Mouse (Mus musculus) CH12.LX (cell line): ENCODE data around the gene Stmn1. TPM values are rescaled to one million over a fixed set of nuclear protein-coding genes. Genes with fewer than 3 reads are reported as not detected.

Experiments used
- DNase-seq: peaks from one replicate; pipeline ENCODE4 v3.0.0-alpha.2; 2013; ENCODE audit errors: extremely low read depth
- H3K27ac ChIP-seq: 2 replicates; pipeline ENCODE4 v1.5.1; 2012; ENCODE audit warnings: low read depth, mild to moderate bottlenecking, control low read depth, moderate library complexity; ENCODE audit not compliant: insufficient read depth
- H3K27me3 ChIP-seq: replicated peaks from 2 replicates; pipeline ENCODE3; 2012; ENCODE audit warnings: inconsistent platforms
- H3K36me3 ChIP-seq, 2 experiments: replicated peaks in 1 of 2; 2 replicates each; pipeline versions ENCODE3 to v1.6.1; 2012; ENCODE audit warnings: inconsistent platforms in 1 of 2, low read length in 1 of 2, mild to moderate bottlenecking in 1 of 2, mixed read lengths in 1 of 2, moderate library complexity in 1 of 2; ENCODE audit not compliant: control insufficient read depth in 1 of 2, insufficient read depth in 1 of 2
- H3K4me1 ChIP-seq, 2 experiments: 2 replicates each; pipeline ENCODE4 v1.6.1; 2012; ENCODE audit warnings: inconsistent platforms in 1 of 2, moderate library complexity in 1 of 2; ENCODE audit not compliant: insufficient read depth in 2 of 2, control insufficient read depth in 1 of 2
- H3K4me2 ChIP-seq: 2 replicates; pipeline ENCODE4 v1.6.1; 2012; ENCODE audit warnings: low read depth, mild to moderate bottlenecking, control low read depth; ENCODE audit not compliant: poor library complexity, insufficient read depth, severe bottlenecking
- H3K4me3 ChIP-seq, 3 experiments: fragments of 150-350 bp in 1 of 3; sonication (generic) in 1 of 3; replicated peaks in 1 of 3; 2 replicates each; pipeline versions ENCODE3 to v1.5.1; 2011 to 2012; ENCODE audit warnings: low read depth in 2 of 3, low read length in 2 of 3, mild to moderate bottlenecking in 2 of 3, moderate library complexity in 2 of 3, control low read depth in 1 of 3, improper control_type of control experiment in 1 of 3, inconsistent platforms in 1 of 3, mixed read lengths in 1 of 3; ENCODE audit not compliant: poor library complexity in 1 of 3
- H3K79me2 ChIP-seq: replicated peaks from 2 replicates; pipeline ENCODE4 v1.6.1; 2012; ENCODE audit warnings: mild to moderate bottlenecking, moderate library complexity; ENCODE audit not compliant: control insufficient read depth, poor library complexity, insufficient read depth, severe bottlenecking; ENCODE audit errors: extremely low read depth
- H3K9ac ChIP-seq: 2 replicates; pipeline ENCODE4 v1.6.1; 2012; ENCODE audit warnings: low read depth, mild to moderate bottlenecking, control low read depth, moderate library complexity; ENCODE audit not compliant: insufficient read depth
- H3K9me3 ChIP-seq: replicated peaks from 2 replicates; pipeline ENCODE3; 2012; ENCODE audit warnings: low read length, inconsistent platforms, mixed read lengths
- CHD2 ChIP-seq: IDR thresholded peaks from 2 replicates; pipeline ENCODE4 v1.6.1; 2011; ENCODE audit warnings: low read length, improper control_type of control experiment
- CTCF ChIP-seq, 2 experiments: IDR thresholded peaks in 1 of 2; conservative IDR thresholded peaks in 1 of 2; 2 replicates each; pipeline ENCODE4 v1.5.1; 2011 to 2012; ENCODE audit warnings: low read depth in 2 of 2, low read length in 2 of 2, improper control_type of control experiment in 1 of 2, inconsistent platforms in 1 of 2, mild to moderate bottlenecking in 1 of 2, moderate library complexity in 1 of 2
- E2F4 ChIP-seq: IDR thresholded peaks from 2 replicates; pipeline ENCODE4 v1.6.1; 2011; ENCODE audit warnings: low read depth, low read length, improper control_type of control experiment; ENCODE audit not compliant: insufficient replicate concordance
- ELF1 ChIP-seq: IDR thresholded peaks from 2 replicates; pipeline ENCODE4 v1.6.1; 2014; ENCODE audit warnings: low read depth, mild to moderate bottlenecking, inconsistent platforms, low read length, improper control_type of control experiment
- JUN ChIP-seq: IDR thresholded peaks from 2 replicates; pipeline ENCODE4 v1.6.1; 2011; ENCODE audit warnings: low read depth, mild to moderate bottlenecking, low read length, improper control_type of control experiment, moderate library complexity; ENCODE audit not compliant: insufficient read depth
- JUND ChIP-seq: conservative IDR thresholded peaks from 2 replicates; pipeline ENCODE4 v1.6.1; 2011; ENCODE audit warnings: low read depth, low read length, improper control_type of control experiment
- KAT2A ChIP-seq: IDR thresholded peaks from 2 replicates; pipeline ENCODE4 v1.6.1; 2012; ENCODE audit warnings: low read length, improper control_type of control experiment, inconsistent platforms; ENCODE audit not compliant: insufficient replicate concordance
- MAFK ChIP-seq: IDR thresholded peaks from 2 replicates; pipeline ENCODE4 v1.6.1; 2011; ENCODE audit warnings: low read length, improper control_type of control experiment; ENCODE audit not compliant: insufficient replicate concordance
- MAX ChIP-seq: IDR thresholded peaks from 2 replicates; pipeline ENCODE4 v1.6.1; 2011; ENCODE audit warnings: low read length, improper control_type of control experiment
- MAZ ChIP-seq: IDR thresholded peaks from 2 replicates; pipeline ENCODE4 v1.6.1; 2012; ENCODE audit warnings: low read depth, mild to moderate bottlenecking, inconsistent platforms, low read length, improper control_type of control experiment, moderate library complexity
- MEF2A ChIP-seq: IDR thresholded peaks from 2 replicates; pipeline ENCODE4 v1.6.1; 2014; ENCODE audit warnings: low read depth, mild to moderate bottlenecking, inconsistent platforms, low read length, improper control_type of control experiment, borderline replicate concordance
- MXI1 ChIP-seq: IDR thresholded peaks from 2 replicates; pipeline ENCODE4 v1.6.1; 2011; ENCODE audit warnings: mild to moderate bottlenecking, low read depth, low read length, improper control_type of control experiment
- MYC ChIP-seq: IDR thresholded peaks from 2 replicates; pipeline ENCODE4 v1.6.1; 2011; ENCODE audit warnings: low read depth, mild to moderate bottlenecking, improper control_type of control experiment, low read length
- NELFE ChIP-seq: IDR thresholded peaks from 2 replicates; pipeline ENCODE4 v1.6.1; 2011; ENCODE audit warnings: low read depth, low read length, improper control_type of control experiment
- NRF1 ChIP-seq: IDR thresholded peaks from 2 replicates; pipeline ENCODE4 v1.6.1; 2014; ENCODE audit warnings: low read depth, mild to moderate bottlenecking, inconsistent platforms, low read length, improper control_type of control experiment, moderate library complexity
- PAX5 ChIP-seq: IDR thresholded peaks from 2 replicates; pipeline ENCODE4 v1.6.1; 2012; ENCODE audit warnings: low read length, inconsistent platforms, mixed read lengths
- POLR2AphosphoS2 ChIP-seq: IDR thresholded peaks from 2 replicates; pipeline ENCODE4 v1.6.1; 2011; ENCODE audit warnings: low read depth, low read length, improper control_type of control experiment
- RAD21 ChIP-seq: IDR thresholded peaks from 2 replicates; pipeline ENCODE4 v1.6.1; 2011; ENCODE audit warnings: low read depth, mild to moderate bottlenecking, low read length, improper control_type of control experiment, moderate library complexity
- UBTF ChIP-seq: IDR thresholded peaks from 2 replicates; pipeline ENCODE4 v1.6.1; 2012; ENCODE audit warnings: low read depth, mild to moderate bottlenecking, inconsistent platforms, low read length, improper control_type of control experiment, moderate library complexity
- USF1 ChIP-seq: IDR thresholded peaks from 2 replicates; pipeline ENCODE4 v1.6.1; 2014; ENCODE audit warnings: low read depth, mild to moderate bottlenecking, inconsistent platforms, low read length, improper control_type of control experiment
- ZMIZ1 ChIP-seq: IDR thresholded peaks from 2 replicates; pipeline ENCODE4 v1.6.1; 2012; ENCODE audit warnings: low read depth, mild to moderate bottlenecking, inconsistent platforms, low read length, improper control_type of control experiment
- ZNF384 ChIP-seq: IDR thresholded peaks from 2 replicates; pipeline ENCODE4 v1.6.1; 2012; ENCODE audit warnings: low read depth, low read length, improper control_type of control experiment, inconsistent platforms
- dilution Hi-C: fragments of 300-500 bp; cut with MboI; formaldehyde crosslinking; loops from 2 replicates; pipeline ENCODE4 v1.14.3; 2020; ENCODE audit warnings: low sequenced_read_pairs; ENCODE audit not compliant: extremely low pct_unique_long_range_greater_than_20kb, extremely low pct_ligation_motif_present
- in situ Hi-C: fragments of 300-500 bp; cut with MboI; formaldehyde crosslinking; loops from 3 replicates; pipeline ENCODE4 v1.14.3; 2019; ENCODE audit warnings: low sequenced_read_pairs, low pct_ligation_motif_present, low pct_unique_long_range_greater_than_20kb, mixed read lengths
- polyA plus RNA-seq: library from polyadenylated mRNA; unstranded; fragments of >175 nt; gene quantifications from 2 replicates; pipeline ENCODE4 v1.2.1, GENCODE M21; 2012; ENCODE audit warnings: low read depth; ENCODE audit not compliant: insufficient read length
- total RNA-seq, 2 experiments: library from RNA; depleted of rRNA; stranded (reverse); fragments of 300-350 nt in 1 of 2; fragments of >200 nt in 1 of 2; gene quantifications; 2 replicates each; pipeline ENCODE4 v1.2.3; 2012 to 2014

The Stmn1 gene
- total and polyA plus RNA-seq, 3 experiments: 31.2 to 39.4 (median 34.7) TPM

- Histone ChIP-seq H3K79me2 (no peaks in the 10 kb centered on the region; the same call in 1 of the 2 replicates), H3K9ac (no peak overlapping the region), H3K4me2 (no peak overlapping the region), H3K36me3 (peaks cover 6 to 15% of the 10 kb centered on the region in 2 experiments), H3K27ac (no peak overlapping the region), H3K4me3 (no peak overlapping the region), H3K9me3 (peaks cover 2% of the 10 kb centered on the region), H3K27me3 (peaks cover 21% of the 10 kb centered on the region), H3K4me1 (peaks cover 3% of the 10 kb centered on the region in 2 experiments)
- TF ChIP-seq JUN (no peak), RAD21 (peak; percentile 36), CTCF (conservative IDR thresholded peaks at IDR 0.05 in 1 of 2, IDR thresholded peaks at IDR 0.05 in 1 of 2; ENCODE audit: low read depth in 2 of 2, low read length in 2 of 2) (peak in 1 of 2 experiments; percentile 50; a peak in 2 of 4 replicates)
- dilution Hi-C loops (no loop called here), in situ Hi-C loops (no loop called here)
- no peak for DNase-seq
Measured at GRCm38 (mm10) chr4:134471469-134471868, 3.3 kb downstream of the Stmn1 start.

- no peak for TF ChIP-seq MYC
- no peak for TF ChIP-seq UBTF
- no peak for TF ChIP-seq JUND
- no peak for TF ChIP-seq NRF1
- no peak for TF ChIP-seq MAFK
- TF ChIP-seq NELFE: no peak
- no peak for TF ChIP-seq RAD21
- no peak for TF ChIP-seq MXI1
- in situ Hi-C loops: no loop called here
- peaks cover 2% of the 10 kb centered on the region for H3K9me3 ChIP-seq
- no peak overlapping the region for H3K9ac ChIP-seq
- dilution Hi-C loops: no loop called here
- peaks cover 4% of the 10 kb centered on the region for H3K27me3 ChIP-seq
- no peak for DNase-seq
- H3K4me3 ChIP-seq: no peak overlapping the region
- peaks cover 5 to 14% of the 10 kb centered on the region in 2 experiments; a peak in 3 of 4 replicates for H3K4me1 ChIP-seq
- no peak overlapping the region for H3K4me2 ChIP-seq
- no peaks in the 10 kb centered on the region; the same call in 1 of the 2 replicates for H3K79me2 ChIP-seq
- H3K27ac ChIP-seq: no peak overlapping the region
- peaks cover 6 to 15% of the 10 kb centered on the region in 2 experiments for H3K36me3 ChIP-seq
Measured at GRCm38 (mm10) chr4:134473764-134474163, 5.6 kb downstream of the Stmn1 start.

GRCm38 (mm10) chr4:134474240-134474639, 6.1 kb downstream of the Stmn1 start:
- Histone ChIP-seq H3K36me3 (peaks cover 6 to 15% of the 10 kb centered on the region in 2 experiments), H3K9me3 (peaks cover 2% of the 10 kb centered on the region), H3K27ac (no peak overlapping the region), H3K4me1 (peaks cover 5 to 16% of the 10 kb centered on the region in 2 experiments; a peak in 3 of 4 replicates), H3K4me3 (no peak overlapping the region), H3K27me3 (peaks cover 9% of the 10 kb centered on the region), H3K9ac (no peak overlapping the region), H3K4me2 (no peak overlapping the region), H3K79me2 (no peaks in the 10 kb centered on the region; the same call in 1 of the 2 replicates)
- in situ Hi-C loops (no loop called here), dilution Hi-C loops (no loop called here)
- DNase-seq: no peak
- no peak for TF ChIP-seq CHD2
- no peak for TF ChIP-seq PAX5
- no peak for TF ChIP-seq POLR2AphosphoS2
- TF ChIP-seq E2F4: no peak
- TF ChIP-seq MAZ: no peak
- TF ChIP-seq MAX: no peak
- TF ChIP-seq ELF1: no peak
- no peak for TF ChIP-seq USF1
- TF ChIP-seq ZNF384: no peak
- TF ChIP-seq MEF2A: no peak
- no peak for TF ChIP-seq RAD21
- no peak for TF ChIP-seq ZMIZ1
- no peak for TF ChIP-seq UBTF
- TF ChIP-seq NELFE: no peak
- TF ChIP-seq KAT2A: no peak
- TF ChIP-seq MYC: no peak
